Mouse (Mus musculus) neural tube, embryonic 15.5 days (tissue): ENCODE results near the gene Gps1. TPM values are rescaled to one million over a fixed set of nuclear protein-coding genes. Genes with fewer than 3 reads are reported as not detected.
A peak's percentile ranks its signal among the peaks of the same experiment; 100 is the strongest.
"Not testable (repeated sequence)": the region's sequence is repeated elsewhere in the genome, so short reads cannot be mapped to it uniquely, and the experiment has no call there.

Source experiments
- ATAC-seq: fragments of 200-750 bp; cut with Nextera tagmentation; 2 replicates; pipeline ENCODE4 v1.8.0; 2017; ENCODE audit warnings: mild to moderate bottlenecking, moderate TSS enrichment, moderate library complexity; ENCODE audit not compliant: low FRiP score
- H3K27ac ChIP-seq: fragments of 300-500 bp; sonication (generic); replicated peaks from 2 replicates; pipeline ENCODE4 v1.5.1; 2015; ENCODE audit warnings: mild to moderate bottlenecking, inconsistent platforms
- H3K27me3 ChIP-seq: fragments of 300-500 bp; sonication (generic); replicated peaks from 2 replicates; pipeline ENCODE4 v1.6.1; 2015; ENCODE audit warnings: inconsistent platforms
- H3K36me3 ChIP-seq: fragments of 300-500 bp; sonication (generic); 2 replicates; pipeline ENCODE4 v1.6.1; 2015; ENCODE audit warnings: inconsistent platforms
- H3K4me1 ChIP-seq: fragments of 300-500 bp; sonication (generic); 2 replicates; pipeline ENCODE4 v1.6.1; 2015; ENCODE audit warnings: inconsistent platforms
- H3K4me2 ChIP-seq: fragments of 300-500 bp; sonication (generic); 2 replicates; pipeline ENCODE4 v1.6.1; 2015; ENCODE audit warnings: inconsistent platforms, mild to moderate bottlenecking, moderate library complexity
- H3K4me3 ChIP-seq: fragments of 300-500 bp; sonication (generic); replicated peaks from 2 replicates; pipeline ENCODE4 v1.5.1; 2015; ENCODE audit warnings: mild to moderate bottlenecking, inconsistent platforms
- H3K9ac ChIP-seq: fragments of 300-500 bp; sonication (generic); replicated peaks from 2 replicates; pipeline ENCODE4 v1.6.1; 2015; ENCODE audit warnings: mild to moderate bottlenecking, inconsistent platforms
- H3K9me3 ChIP-seq: fragments of 300-500 bp; sonication (generic); replicated peaks from 2 replicates; pipeline ENCODE4 v1.6.1; 2016; ENCODE audit warnings: inconsistent platforms
- WGBS: fragments of 180-500 bp; shearing (Covaris S2); methylation state at CpG from one replicate; pipeline ENCODE4 v1.1.7; 2015; ENCODE audit warnings: mixed read lengths; 5-methylcytosine and 5-hydroxymethylcytosine counted together
- polyA plus RNA-seq: library from polyadenylated mRNA; unstranded; fragments of >200 nt; fragmentation: Nextera tagmentation; extraction: Ambion mirVana; gene quantifications from 2 replicates; pipeline ENCODE4 v1.2.1, GENCODE M21; 2015

Gene Gps1
- polyA plus RNA-seq, 1 experiment from 2014 or later = 277 TPM

DNA sequence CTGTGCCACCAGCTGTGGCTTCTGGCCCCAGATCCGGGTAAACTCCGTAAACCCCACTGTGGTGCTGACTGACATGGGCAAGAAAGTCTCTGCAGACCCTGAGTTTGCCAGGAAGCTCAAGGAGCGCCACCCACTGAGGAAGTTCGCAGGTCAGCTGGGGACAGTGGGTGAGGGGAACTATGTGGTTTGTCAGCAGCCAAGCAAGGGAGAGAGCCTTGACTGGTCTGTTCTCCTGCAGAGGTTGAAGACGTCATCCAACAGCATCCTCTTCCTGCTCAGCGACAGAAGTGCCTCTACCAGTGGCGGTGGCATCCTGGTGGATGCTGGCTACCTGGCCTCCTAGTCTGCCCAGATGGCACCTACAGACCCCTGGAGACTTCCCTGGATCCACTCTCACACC is 17.0 kb upstream of the Gps1 start:
- H3K4me1 ChIP-seq, ATAC-seq, H3K4me3 ChIP-seq, H3K4me2 ChIP-seq, H3K9me3 ChIP-seq, H3K9ac ChIP-seq, H3K27ac ChIP-seq, H3K27me3 ChIP-seq, H3K36me3 ChIP-seq: not testable (repeated sequence)
- WGBS = 85% methylated on average over 4 of the region's 7 CpGs

DNA sequence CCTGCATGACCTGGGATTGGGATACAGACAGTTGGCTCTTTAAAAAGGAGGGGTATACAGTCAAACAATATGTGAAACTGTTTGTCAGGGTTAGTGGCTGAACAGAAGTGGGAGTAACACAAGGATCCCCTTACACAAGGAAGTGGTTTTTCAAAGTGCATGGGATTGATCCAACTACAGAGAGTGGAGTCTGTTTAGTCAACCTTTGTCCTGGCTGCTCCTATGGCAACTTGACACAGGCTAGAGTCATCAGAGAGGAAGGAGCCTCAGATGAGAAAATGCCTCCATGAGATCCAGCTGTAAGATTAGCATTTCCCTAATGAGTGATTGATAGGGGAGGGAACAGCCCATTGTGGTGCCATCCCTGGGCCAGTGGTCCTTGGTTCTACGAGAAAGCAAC is 15.9 kb upstream of the Gps1 start:
- H3K9me3 ChIP-seq = no peaks in the 10 kb centered on the region
- no peaks in the 10 kb centered on the region for H3K36me3 ChIP-seq
- H3K4me3 ChIP-seq = no peak overlapping the region
- no peak overlapping the region for H3K4me2 ChIP-seq
- WGBS = 50% methylated on average over 1 of the region's 1 CpGs
- H3K9ac ChIP-seq = no peak overlapping the region
- H3K4me1 ChIP-seq = no peaks in the 10 kb centered on the region
- no peak for ATAC-seq
- no peak overlapping the region for H3K27ac ChIP-seq
- H3K27me3 ChIP-seq = no peaks in the 10 kb centered on the region

GRCm38 (mm10) chr11:120772749-120773148 is 11.3 kb upstream of the Gps1 start:
- no peaks in the 10 kb centered on the region for H3K36me3 ChIP-seq
- no peak overlapping the region for H3K9ac ChIP-seq
- no peaks in the 10 kb centered on the region for H3K9me3 ChIP-seq
- H3K27me3 ChIP-seq = no peaks in the 10 kb centered on the region
- ATAC-seq = no peak
- no peak overlapping the region for H3K27ac ChIP-seq
- H3K4me2 ChIP-seq = no peak overlapping the region
- H3K4me3 ChIP-seq = no peak overlapping the region
- WGBS = 84% methylated on average over 3 of the region's 3 CpGs
- H3K4me1 ChIP-seq = peaks cover 5% of the 10 kb centered on the region

DNA sequence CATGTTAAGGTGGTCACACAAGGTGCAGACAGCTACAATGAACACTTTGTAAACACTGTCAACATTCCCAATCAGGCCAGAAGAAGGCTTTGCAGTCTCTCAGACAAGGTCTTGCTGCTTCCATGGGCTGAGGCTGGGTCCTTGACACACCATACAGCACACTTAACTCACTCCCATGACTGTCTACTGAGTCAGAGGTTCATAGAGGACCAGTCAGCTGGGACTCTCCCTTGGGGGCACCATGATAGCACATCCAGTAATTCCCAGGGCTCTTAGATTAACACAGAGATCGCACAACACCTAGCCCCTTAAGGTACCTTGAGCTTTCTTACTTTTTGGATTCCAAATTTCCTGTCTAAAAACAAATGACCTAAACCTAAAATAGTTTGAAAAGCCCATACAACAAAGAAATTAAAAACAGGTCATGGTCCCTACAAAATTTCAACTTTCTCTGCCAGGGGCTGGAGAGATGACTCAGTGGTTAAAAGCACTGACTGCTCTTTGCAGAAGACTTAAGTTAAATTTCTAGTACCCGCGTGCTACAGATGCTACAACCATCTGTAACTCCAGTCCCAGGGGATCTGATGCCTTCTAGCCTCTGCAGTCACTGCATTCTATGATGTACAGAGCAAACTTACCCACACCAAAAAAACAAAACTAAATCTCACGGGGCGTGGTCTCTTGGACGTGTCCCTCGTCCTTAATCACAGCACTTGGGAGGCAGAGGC is 10.4 kb upstream of the Gps1 start:
- no peaks in the 10 kb centered on the region for H3K27me3 ChIP-seq
- H3K4me3 ChIP-seq = no peak overlapping the region
- peaks cover 5% of the 10 kb centered on the region for H3K4me1 ChIP-seq
- ATAC-seq = no peak
- H3K36me3 ChIP-seq = no peaks in the 10 kb centered on the region
- H3K9ac ChIP-seq = no peak overlapping the region
- no peaks in the 10 kb centered on the region for H3K9me3 ChIP-seq
- WGBS = 85% methylated on average over 7 of the region's 7 CpGs
- no peak overlapping the region for H3K27ac ChIP-seq
- no peak overlapping the region for H3K4me2 ChIP-seq

DNA sequence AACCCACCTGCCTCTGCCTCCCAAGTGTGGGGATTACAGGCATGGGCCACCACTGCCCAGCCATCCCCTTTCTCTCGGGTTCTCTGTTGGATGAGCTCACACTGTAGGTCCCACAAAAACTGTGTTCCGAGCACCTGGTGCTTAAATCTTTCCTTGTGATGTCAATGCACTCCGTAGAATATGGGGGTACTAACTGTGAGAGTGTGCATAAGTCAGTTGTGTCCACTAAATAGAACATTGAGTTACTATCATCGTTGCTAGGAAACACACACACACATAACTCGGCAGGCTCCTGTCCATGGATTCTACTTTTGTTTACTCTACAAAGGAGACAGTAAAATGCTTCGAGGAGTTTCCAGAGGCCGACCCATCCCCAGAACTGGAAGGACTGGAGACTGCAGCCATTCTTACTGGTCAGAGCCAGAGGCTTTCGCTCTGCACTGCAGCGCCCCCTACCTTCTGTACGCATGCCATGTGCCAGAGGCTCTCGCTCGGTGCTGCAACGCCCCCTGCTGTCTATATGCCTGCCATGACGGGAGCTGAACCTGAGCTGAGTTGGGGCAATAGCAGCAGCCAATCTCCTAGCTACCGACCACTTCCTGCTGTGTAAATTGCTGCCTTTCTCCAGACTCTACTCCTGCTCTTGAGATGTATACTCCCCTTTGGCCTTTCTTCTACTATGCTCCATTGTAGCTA is 8.2 kb upstream of the Gps1 start:
- no peak overlapping the region for H3K9ac ChIP-seq
- H3K27ac ChIP-seq = no peak overlapping the region
- ATAC-seq = peak; percentile 82
- H3K4me3 ChIP-seq = no peak overlapping the region
- no peaks in the 10 kb centered on the region for H3K9me3 ChIP-seq
- 20% methylated on average over 15 of the region's 15 CpGs for WGBS
- peaks cover 5% of the 10 kb centered on the region for H3K4me1 ChIP-seq
- H3K27me3 ChIP-seq = no peaks in the 10 kb centered on the region
- peaks cover 20% of the 10 kb centered on the region for H3K36me3 ChIP-seq
- no peak overlapping the region; the same call in 1 of the 2 replicates for H3K4me2 ChIP-seq

DNA sequence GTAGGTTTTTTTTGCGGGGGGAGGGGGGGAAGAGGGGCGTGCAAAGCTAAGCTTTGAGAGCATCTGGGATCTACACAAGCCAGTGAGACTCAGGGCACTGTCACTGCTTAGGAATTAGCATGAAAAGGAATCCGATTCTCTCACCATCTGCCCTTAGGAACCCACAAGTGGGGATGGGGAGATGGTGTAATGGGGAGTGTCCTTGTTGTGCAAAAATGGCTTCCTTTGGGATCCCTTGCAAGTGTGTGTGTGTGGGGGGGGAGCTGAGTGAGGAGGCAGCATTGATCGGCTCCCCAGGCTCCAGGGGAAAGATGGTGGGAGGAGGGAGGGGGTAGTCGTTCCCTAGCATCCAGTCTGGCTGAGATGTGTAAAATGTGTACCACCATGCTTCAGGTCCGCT is 6.9 kb upstream of the Gps1 start:
- Histone ChIP-seq H3K4me3 (no peak overlapping the region), H3K4me1 (peaks cover 5% of the 10 kb centered on the region), H3K27me3 (no peaks in the 10 kb centered on the region), H3K9ac (no peak overlapping the region), H3K27ac (no peak overlapping the region), H3K36me3 (peaks cover 28% of the 10 kb centered on the region), H3K9me3 (no peaks in the 10 kb centered on the region), H3K4me2 (no peak overlapping the region)
- WGBS = 29% methylated on average over 6 of the region's 6 CpGs
- no peak for ATAC-seq

- Histone ChIP-seq H3K9me3 (no peaks in the 10 kb centered on the region), H3K4me3 (no peak overlapping the region), H3K27ac (no peak overlapping the region), H3K36me3 (peaks cover 31% of the 10 kb centered on the region), H3K9ac (no peak overlapping the region), H3K27me3 (no peaks in the 10 kb centered on the region), H3K4me1 (peaks cover 22% of the 10 kb centered on the region), H3K4me2 (no peak overlapping the region)
- ATAC-seq = no peak
- 91% methylated on average over 1 of the region's 1 CpGs for WGBS
Observed at GRCm38 (mm10) chr11:120779876-120780275, 4.2 kb upstream of the Gps1 start.

- not testable (repeated sequence) for H3K9ac ChIP-seq, H3K4me2 ChIP-seq, H3K4me3 ChIP-seq, H3K27me3 ChIP-seq, H3K9me3 ChIP-seq, H3K27ac ChIP-seq, ATAC-seq
- Histone ChIP-seq H3K4me1 (peaks cover 29% of the 10 kb centered on the region), H3K36me3 (peaks cover 35% of the 10 kb centered on the region)
- WGBS = 95% methylated on average over 6 of the region's 6 CpGs
Observed at GRCm38 (mm10) chr11:120781361-120781760, 2.7 kb upstream of the Gps1 start.

DNA sequence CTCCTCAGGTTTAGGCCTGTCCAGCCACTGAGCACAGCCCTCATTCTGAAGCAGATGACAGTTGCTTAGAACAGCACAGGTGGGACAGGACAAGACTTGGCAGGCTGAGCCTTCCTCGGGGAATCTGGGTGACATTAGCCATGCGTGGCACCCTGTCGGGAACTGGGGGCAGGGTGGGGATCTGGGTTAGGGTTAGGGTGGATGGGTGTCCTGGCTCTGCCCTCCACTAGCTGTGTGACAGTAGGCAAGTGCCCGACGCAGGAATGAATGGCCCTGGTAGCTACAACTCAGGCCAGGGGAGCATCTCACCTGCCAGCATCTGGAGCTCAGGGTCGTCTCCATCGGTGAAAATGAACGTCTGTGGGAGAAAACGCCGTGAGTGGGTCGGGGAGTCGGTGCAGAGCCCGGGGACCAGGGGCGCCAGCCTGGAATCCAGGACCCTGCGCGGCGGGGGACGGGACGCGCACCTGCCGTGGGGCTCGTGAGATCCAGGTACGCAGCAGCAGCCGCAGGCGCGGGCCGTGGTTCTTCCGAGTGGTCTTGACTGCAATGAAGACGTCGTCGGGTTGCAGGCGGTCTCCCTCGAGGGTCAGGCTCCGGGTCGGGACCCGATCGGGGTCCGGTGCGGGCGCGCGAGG is 527 bp upstream of the Gps1 start:
- no peaks in the 10 kb centered on the region for H3K27me3 ChIP-seq

GRCm38 (mm10) chr11:120785145-120785544 is 1.1 kb downstream of the Gps1 start:
- ATAC-seq = no peak
- Histone ChIP-seq H3K4me3 (peak overlapping the region; percentile 97), H3K4me2 (peak overlapping the region; percentile 98), H3K36me3 (peaks cover 57% of the 10 kb centered on the region), H3K4me1 (peaks cover 29% of the 10 kb centered on the region), H3K27me3 (no peaks in the 10 kb centered on the region), H3K27ac (peak overlapping the region; percentile 87; the same call in 1 of the 2 replicates), H3K9me3 (no peaks in the 10 kb centered on the region), H3K9ac (peak overlapping the region; percentile 98)
- 35% methylated on average over 9 of the region's 9 CpGs for WGBS

More for the DNA sequence above, 527 bp upstream of the Gps1 start:
- Histone ChIP-seq H3K9ac (peak overlapping the region; percentile 98), H3K4me3 (peak overlapping the region; percentile 97), H3K4me1 (peaks cover 29% of the 10 kb centered on the region), H3K27ac (peak overlapping the region; percentile 87), H3K36me3 (peaks cover 55% of the 10 kb centered on the region), H3K4me2 (peak overlapping the region; percentile 98), H3K9me3 (no peaks in the 10 kb centered on the region)
- peak; percentile 28 for ATAC-seq
- WGBS = 1% methylated on average over 40 of the region's 42 CpGs

DNA sequence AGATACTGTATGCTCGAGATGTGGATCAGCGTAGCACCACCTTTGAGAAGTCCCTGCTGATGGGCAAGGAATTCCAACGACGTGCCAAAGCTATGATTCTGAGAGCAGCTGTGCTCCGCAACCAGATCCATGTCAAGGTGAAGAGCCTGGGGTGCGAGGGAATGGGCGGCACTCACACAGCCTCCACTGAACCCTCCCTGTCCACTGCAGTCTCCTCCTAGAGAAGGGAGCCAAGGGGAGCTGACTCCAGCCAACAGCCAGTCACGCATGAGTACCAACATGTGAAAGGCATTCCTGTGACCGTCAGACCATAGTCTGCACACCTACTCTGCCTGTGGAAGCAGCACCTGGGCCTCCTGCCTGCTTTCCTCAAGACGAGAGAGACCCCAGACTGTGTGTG is 4.4 kb downstream of the Gps1 start:
- H3K36me3 ChIP-seq = peaks cover 70% of the 10 kb centered on the region

DNA sequence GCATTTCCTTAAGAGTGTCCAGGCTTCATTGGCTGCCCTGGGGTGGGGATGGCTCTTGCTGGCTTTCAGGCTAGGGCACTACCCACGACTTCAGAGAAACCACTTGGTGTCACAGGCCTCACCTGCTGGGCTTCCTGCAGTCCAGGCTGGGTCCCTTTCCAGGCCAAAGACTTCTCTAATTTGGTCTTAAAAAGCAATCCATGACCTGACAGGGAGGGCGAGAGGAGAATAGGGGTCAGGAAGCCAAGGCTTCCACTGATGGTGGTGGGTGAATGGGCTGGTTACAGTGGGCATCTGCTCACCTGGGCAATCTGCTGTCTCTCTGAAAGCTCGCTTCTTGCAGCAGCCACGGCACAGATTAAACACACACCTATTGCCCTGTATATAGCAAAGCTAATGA is 5.3 kb downstream of the Gps1 start:
- no peak overlapping the region for H3K27ac ChIP-seq
- peaks cover 19% of the 10 kb centered on the region for H3K4me1 ChIP-seq
- no peak overlapping the region for H3K4me3 ChIP-seq
- 87% methylated on average over 4 of the region's 4 CpGs for WGBS
- no peak for ATAC-seq
- no peaks in the 10 kb centered on the region for H3K9me3 ChIP-seq
- H3K9ac ChIP-seq = no peak overlapping the region
- no peaks in the 10 kb centered on the region for H3K27me3 ChIP-seq
- H3K36me3 ChIP-seq = peaks cover 77% of the 10 kb centered on the region
- no peak overlapping the region for H3K4me2 ChIP-seq

More for the DNA sequence above, 4.4 kb downstream of the Gps1 start:
- not testable (repeated sequence) for H3K4me3 ChIP-seq, H3K27ac ChIP-seq, H3K9ac ChIP-seq, H3K9me3 ChIP-seq, ATAC-seq, H3K4me2 ChIP-seq, H3K27me3 ChIP-seq
- peaks cover 18% of the 10 kb centered on the region for H3K4me1 ChIP-seq
- WGBS = 96% methylated on average over 10 of the region's 10 CpGs
